Mouse (Mus musculus): ENCODE results near the gene Chml.

- TF ChIP-seq POLR2A (IDR thresholded peaks at IDR 0.05; ENCODE audit: insufficient read depth, low read depth, low read length) (no peak), CTCF (IDR thresholded peaks at IDR 0.05; ENCODE audit: insufficient read depth, low read depth, low read length) (no peak)
Observed at GRCm38 (mm10) chr1:175677459-175677858, 15.2 kb downstream of the Chml start.
